ENCODE assay signal across 10 mouse cellular contexts in the genomic region with DNA sequence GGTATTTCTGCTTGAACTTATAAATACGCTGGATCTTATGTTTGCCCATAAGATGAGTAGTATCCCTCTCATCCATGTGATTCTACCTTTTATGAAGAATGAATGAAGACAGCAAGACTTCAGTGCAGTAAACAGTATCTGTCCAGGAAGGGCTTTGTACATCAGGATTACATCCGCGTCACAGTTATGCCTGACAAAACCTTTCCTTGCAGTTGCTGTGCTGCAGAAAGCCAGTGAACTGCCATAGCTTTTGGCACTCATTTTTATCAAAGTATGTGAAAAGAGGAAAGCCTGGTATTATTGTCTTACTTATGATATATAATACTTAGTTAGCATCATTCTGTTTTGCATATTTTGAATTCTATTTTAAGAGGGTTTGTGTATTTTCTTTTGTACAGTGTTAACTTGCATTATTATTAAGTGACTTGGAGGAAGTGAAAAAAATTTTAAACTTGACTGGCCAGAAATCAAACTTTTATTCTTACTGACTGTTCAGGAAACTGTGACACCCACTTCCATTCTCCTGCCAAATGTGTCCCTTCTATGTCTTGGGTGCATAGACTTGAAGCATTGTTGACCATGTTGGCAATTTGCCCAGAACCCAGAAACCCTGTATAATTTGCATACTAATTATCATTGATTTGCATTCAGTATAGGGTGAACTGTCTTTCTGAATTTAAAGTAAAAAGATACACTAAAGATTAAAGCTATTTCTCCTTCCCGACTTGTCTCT. TPM values are rescaled to one million over a fixed set of nuclear protein-coding genes. Genes with fewer than 3 reads are reported as not detected.
A peak's percentile ranks its signal among the peaks of the same experiment; 100 is the strongest.
DNase-seq lines count a peak whose midpoint lies in the region; ATAC-seq lines count a peak whose summit lies in the region.
"Had no signal": no experiment of that assay in that cellular context is flagged by ENCODE, and none has a peak within 500 bp of the region (broad histone marks: within the 10 kb centered on the region; RNA-seq: fewer than 3 reads in every experiment).

No protein-coding gene starts in this region.

- 85% methylated on average over 4 of the region's 4 CpGs for WGBS in hindbrain, embryonic 11.5 days
- WGBS in hindbrain, embryonic 10.5 days = 97% methylated on average over 4 of the region's 4 CpGs

- ATAC-seq in hindbrain, embryonic 11.5 days (ENCODE audit: low FRiP score) = peak; percentile 45; the same call in 1 of the 2 replicates
- ATAC-seq: liver, embryonic 12.5 days had no signal

- H3K4me1 ChIP-seq in hindbrain, embryonic 11.5 days (replicated peaks; ENCODE audit: control insufficient read depth, insufficient read depth, low read length) = no peaks in the 10 kb centered on the region
- no peaks in the 10 kb centered on the region for H3K4me1 ChIP-seq in hindbrain, embryonic 10.5 days (replicated peaks)

- H3K9me3 ChIP-seq in hindbrain, embryonic 11.5 days (ENCODE audit: control insufficient read depth, low read length) = no peaks in the 10 kb centered on the region
- H3K9me3 ChIP-seq in hindbrain, embryonic 10.5 days = no peaks in the 10 kb centered on the region
- H3K9me3 ChIP-seq: embryonic facial prominence, embryonic 15.5 days; liver, embryonic 12.5 days had no signal

- no peak overlapping the region for H3K9ac ChIP-seq in hindbrain, embryonic 11.5 days (ENCODE audit: low read depth, low read length)
- H3K9ac ChIP-seq: embryonic facial prominence, embryonic 15.5 days; liver, embryonic 12.5 days had no signal

- no peak overlapping the region for H3K4me3 ChIP-seq in hindbrain, embryonic 11.5 days (ENCODE audit: low read depth, low read length)
- no peak overlapping the region for H3K4me3 ChIP-seq in hindbrain, embryonic 10.5 days
- H3K4me3 ChIP-seq: embryonic facial prominence, embryonic 15.5 days; liver, embryonic 12.5 days had no signal

- 0 out of 2 replicates have a peak, but pooled peaks cover 3% of the 10 kb centered on the region for H3K36me3 ChIP-seq in hindbrain, embryonic 11.5 days (ENCODE audit: control insufficient read depth, insufficient read depth, low read length)
- peaks cover 46% of the 10 kb centered on the region for H3K36me3 ChIP-seq in hindbrain, embryonic 10.5 days

- no peak overlapping the region for H3K4me2 ChIP-seq in hindbrain, embryonic 11.5 days (replicated peaks; ENCODE audit: low read depth, low read length)
- H3K4me2 ChIP-seq: embryonic facial prominence, embryonic 15.5 days; liver, embryonic 12.5 days had no signal

- no peaks in the 10 kb centered on the region for H3K27me3 ChIP-seq in hindbrain, embryonic 11.5 days (ENCODE audit: control insufficient read depth, insufficient read depth, low read length)
- H3K27me3 ChIP-seq in hindbrain, embryonic 10.5 days (ENCODE audit: insufficient read depth, poor library complexity, severe bottlenecking) = no peaks in the 10 kb centered on the region
- H3K27me3 ChIP-seq: embryonic facial prominence, embryonic 15.5 days; liver, embryonic 12.5 days had no signal

- no peak overlapping the region for H3K27ac ChIP-seq in hindbrain, embryonic 11.5 days (ENCODE audit: low read depth, low read length)
- H3K27ac ChIP-seq in hindbrain, embryonic 10.5 days = no peak overlapping the region
- H3K27ac ChIP-seq: embryonic facial prominence, embryonic 15.5 days; liver, embryonic 12.5 days had no signal

- DNase-seq in hindbrain, embryonic 11.5 days (ENCODE audit: low spot score) = peak; percentile 47
- DNase-seq in hindbrain, embryonic 10.5 days (ENCODE audit: low spot score) = no peak
- peak; percentile 35 to 38 for DNase-seq in right cerebral cortex, adult 2 months (ENCODE audit: low spot score in 2 of 2)
- DNase-seq in right cerebral cortex, postnatal 14 days = no peak
- peak; percentile 40 to 58 for DNase-seq in kidney, postnatal 25 days
- no peak for DNase-seq in spleen, postnatal 4 days (ENCODE audit: low spot score in 2 of 2)
- DNase-seq in urinary bladder, postnatal 36 days (ENCODE audit: low spot score in 2 of 2) = no peak
- no peak for DNase-seq in cerebellum, adult 11 months

RNA-seq across cellular contexts. Expression of a gene that starts 52.5 kb away (rescaled TPM):
- polyA plus RNA-seq in hindbrain, embryonic 11.5 days (2014; fragmentation: Nextera tagmentation; extraction: Ambion mirVana) = 0.99 and 1.2 TPM in 2 replicates
- 0.81 and 0.96 TPM in 2 replicates for polyA plus RNA-seq in hindbrain, embryonic 10.5 days (2016; fragmentation: Nextera tagmentation; extraction: Ambion mirVana)

Comparison
In these comparisons a context has a peak if more than half of its experiments do, and no peak if none do; other contexts are left out.
1. DNase-seq: peak in hindbrain, embryonic 11.5 days (single experiment), right cerebral cortex, adult 2 months (2 of 2) and kidney, postnatal 25 days (2 of 2); none in hindbrain, embryonic 10.5 days (single experiment), right cerebral cortex, postnatal 14 days (single experiment), spleen, postnatal 4 days (0 of 2), urinary bladder, postnatal 36 days (0 of 2) and cerebellum, adult 11 months (single experiment).